In the genomic region with DNA sequence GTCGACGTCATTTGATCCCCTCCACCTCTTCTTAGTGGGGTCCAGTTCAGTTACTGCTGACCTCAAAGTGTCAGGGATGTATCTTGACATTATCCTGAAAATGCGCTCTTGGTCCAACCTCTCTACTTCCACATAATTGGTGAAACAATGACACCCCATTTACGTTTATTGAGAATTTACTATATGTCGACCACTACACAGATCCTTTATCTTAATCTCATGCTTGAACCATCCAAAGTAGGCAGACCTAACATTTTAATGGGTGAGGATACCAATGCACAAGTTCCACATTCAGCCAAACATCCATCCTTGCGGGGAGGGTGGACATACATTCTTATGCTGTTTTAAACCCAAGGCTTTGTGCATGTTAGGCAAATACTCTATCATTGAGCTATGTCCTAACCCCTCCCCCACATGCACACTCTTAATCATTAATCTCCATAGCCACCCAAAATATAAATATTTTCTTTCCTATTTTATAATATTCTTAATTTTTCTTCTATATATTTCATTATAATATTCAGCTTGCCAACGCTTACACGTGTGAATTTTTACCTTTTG, we compare ENCODE assay signal across 7 mouse cellular contexts. TPM values are rescaled to one million over a fixed set of nuclear protein-coding genes. Genes with fewer than 3 reads are reported as not detected.
DNase-seq lines count a peak whose midpoint lies in the region; ATAC-seq and TF ChIP-seq lines count a peak whose summit lies in the region.

No protein-coding gene starts in this region.

- H3K27ac ChIP-seq in lung, postnatal 0 days (ENCODE audit: low read length): peak overlapping the region; percentile 90
- peak overlapping the region; percentile 94; the same call in 1 of the 2 replicates for H3K27ac ChIP-seq in forebrain, embryonic 13.5 days
- no peak overlapping the region for H3K27ac ChIP-seq in liver, embryonic 13.5 days

- WGBS in lung, postnatal 0 days: 31% methylated on average over 8 of the region's 8 CpGs
- WGBS in forebrain, embryonic 13.5 days: 38% methylated on average over 8 of the region's 8 CpGs
- WGBS in liver, embryonic 13.5 days (ENCODE audit: insufficient replicate concordance): 29% methylated on average over 8 of the region's 8 CpGs

- peak overlapping the region; percentile 41; the same call in 1 of the 2 replicates for H3K4me2 ChIP-seq in lung, postnatal 0 days (replicated peaks; ENCODE audit: low read depth, low read length)
- peak overlapping the region; percentile 42 for H3K4me2 ChIP-seq in forebrain, embryonic 13.5 days
- H3K4me2 ChIP-seq in liver, embryonic 13.5 days: peak overlapping the region; percentile 75

- H3K36me3 ChIP-seq in lung, postnatal 0 days (ENCODE audit: insufficient read depth, low read length): no peaks in the 10 kb centered on the region
- no peaks in the 10 kb centered on the region for H3K36me3 ChIP-seq in forebrain, embryonic 13.5 days (ENCODE audit: poor library complexity, severe bottlenecking)
- H3K36me3 ChIP-seq in liver, embryonic 13.5 days: 0 out of 2 replicates have a peak, but pooled peaks cover 3% of the 10 kb centered on the region

- H3K9ac ChIP-seq in lung, postnatal 0 days (replicated peaks; ENCODE audit: low read depth): no peak overlapping the region
- no peak overlapping the region for H3K9ac ChIP-seq in forebrain, embryonic 13.5 days
- H3K9ac ChIP-seq in liver, embryonic 13.5 days: no peak overlapping the region

- no peaks in the 10 kb centered on the region; the same call in 1 of the 2 replicates for H3K4me1 ChIP-seq in lung, postnatal 0 days (ENCODE audit: insufficient read depth, low read depth, low read length)
- H3K4me1 ChIP-seq in forebrain, embryonic 13.5 days: peaks cover 13% of the 10 kb centered on the region
- peaks cover 18% of the 10 kb centered on the region for H3K4me1 ChIP-seq in liver, embryonic 13.5 days (replicated peaks)

- no peak for TF ChIP-seq CTCF in lung, postnatal 0 days (IDR thresholded peaks at IDR 0.05)

- no peak for TF ChIP-seq EP300 in lung, postnatal 0 days (IDR thresholded peaks at IDR 0.05)

- no peak; the same call in 1 of the 2 replicates for ATAC-seq in lung, postnatal 0 days
- ATAC-seq in forebrain, embryonic 13.5 days: peak; percentile 36
- peak; percentile 30 for ATAC-seq in liver, embryonic 13.5 days (ENCODE audit: low read depth)

- H3K9me3 ChIP-seq in lung, postnatal 0 days (ENCODE audit: low read length): no peaks in the 10 kb centered on the region
- H3K9me3 ChIP-seq in forebrain, embryonic 13.5 days (replicated peaks): no peaks in the 10 kb centered on the region
- H3K9me3 ChIP-seq in liver, embryonic 13.5 days (replicated peaks): no peaks in the 10 kb centered on the region

- peak overlapping the region; percentile 58 for H3K4me3 ChIP-seq in lung, postnatal 0 days (ENCODE audit: low read depth, low read length)
- peak overlapping the region; percentile 62 for H3K4me3 ChIP-seq in forebrain, embryonic 13.5 days
- H3K4me3 ChIP-seq in liver, embryonic 13.5 days (replicated peaks): peak overlapping the region; percentile 77

- no peaks in the 10 kb centered on the region for H3K27me3 ChIP-seq in lung, postnatal 0 days (replicated peaks; ENCODE audit: insufficient read depth, low read length)
- no peaks in the 10 kb centered on the region for H3K27me3 ChIP-seq in forebrain, embryonic 13.5 days
- no peaks in the 10 kb centered on the region for H3K27me3 ChIP-seq in liver, embryonic 13.5 days

- no peak for DNase-seq in lung, postnatal 0 days (ENCODE audit: low spot score)
- DNase-seq in lung, postnatal 36 days: no peak
- DNase-seq in liver, embryonic 13.5 days: no peak
- no peak for DNase-seq in urinary bladder, postnatal 4 days (ENCODE audit: low spot score in 2 of 2)
- no peak for DNase-seq in retina, postnatal 1 day
- no peak for DNase-seq in thymus, postnatal 4 days

RNA-seq across cellular contexts. Expression of a gene that starts 0.4 kb away (rescaled TPM):
- 123 and 147 TPM in 2 replicates for polyA plus RNA-seq in lung, postnatal 0 days (2015; fragmentation: Nextera tagmentation; extraction: Ambion mirVana)
- polyA plus RNA-seq in forebrain, embryonic 13.5 days (2015; fragmentation: Nextera tagmentation; extraction: Ambion mirVana): 268 and 271 TPM in 2 replicates
- 51.5 and 62.0 TPM in 2 replicates for polyA plus RNA-seq in liver, embryonic 13.5 days (2015; fragmentation: Nextera tagmentation; extraction: Ambion mirVana)
